ENCODE assay signal across 18 mouse cellular contexts in the genomic region with DNA sequence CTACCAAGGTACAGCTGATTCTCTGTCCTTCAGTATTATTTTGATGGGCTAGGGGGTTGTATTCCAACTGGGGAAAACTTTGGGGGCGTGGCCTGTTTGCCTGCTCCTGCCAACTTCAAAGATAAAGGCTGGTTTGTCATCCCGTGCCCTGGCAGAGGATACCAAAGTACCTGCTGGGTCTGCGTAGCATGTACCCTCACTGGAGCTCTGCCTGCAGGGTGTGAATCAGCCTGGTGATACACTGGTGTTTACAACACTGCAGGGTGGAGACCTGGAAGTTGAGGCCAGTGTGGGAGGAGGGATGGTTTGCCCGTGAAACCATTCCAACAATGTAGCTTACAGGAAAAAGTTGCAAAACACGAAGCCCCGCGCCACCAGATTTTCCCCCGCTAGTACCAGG.
DNase-seq lines count a peak whose midpoint lies in the region; ATAC-seq and TF ChIP-seq lines count a peak whose summit lies in the region.
"Had no signal": no experiment of that assay in that cellular context is flagged by ENCODE, and none has a peak within 500 bp of the region (broad histone marks: within the 10 kb centered on the region; RNA-seq: fewer than 3 reads in every experiment).

No protein-coding gene starts in this region.

- 0 out of 2 replicates have a peak, but pooled peaks have one; percentile 18 for TF ChIP-seq POLR2A in heart, adult 2 months (IDR thresholded peaks at IDR 0.05; ENCODE audit: insufficient read depth, low read depth, low read length)

- peak overlapping the region; percentile 43 for H3K4me2 ChIP-seq in heart, embryonic 11.5 days
- H3K4me2 ChIP-seq: embryonic facial prominence, embryonic 13.5 days; intestine, embryonic 15.5 days; liver, embryonic 13.5 days; neural tube, embryonic 15.5 days; stomach, embryonic 15.5 days had no signal

- peak in 1 of 2 experiments; percentile 51 for DNase-seq in heart, adult 2 months
- no peak for DNase-seq in heart, adult 8-10 months (ENCODE audit: low spot score)
- peak; percentile 31 for DNase-seq in 3134 (ENCODE audit: extremely low read depth, insufficient read length, low spot score)
- no peak for DNase-seq in limb, embryonic 10.5 days (ENCODE audit: low spot score)
- DNase-seq in embryo, embryonic 10 days (ENCODE audit: low spot score) = no peak
- DNase-seq: cerebellum, postnatal 36 days; gastrocnemius, postnatal 36 days; liver, embryonic 13.5 days; lung, postnatal 14 days; spleen, adult 18-20 months; thymus, postnatal 25 days had no signal

- intact Hi-C loops in heart, adult 2 months (cut with DNase I) = loop anchor here (5.0 kb wide), 1 partner anchor 46 kb away; no protein-coding TSS in a partner anchor

- no peak for ATAC-seq in heart, embryonic 11.5 days (replicated peaks; ENCODE audit: insufficient number of reproducible peaks, low FRiP score, low TSS enrichment)
- ATAC-seq in frontal cortex, adult (ENCODE audit: low TSS enrichment) = no peak
- ATAC-seq: intestine, embryonic 15.5 days had no signal

- no peaks in the 10 kb centered on the region for H3K9me3 ChIP-seq in heart, embryonic 11.5 days (replicated peaks; ENCODE audit: control insufficient read depth, low read length)
- no peaks in the 10 kb centered on the region for H3K9me3 ChIP-seq in limb, embryonic 10.5 days (replicated peaks)
- H3K9me3 ChIP-seq: embryonic facial prominence, embryonic 13.5 days; intestine, embryonic 15.5 days; liver, embryonic 13.5 days; neural tube, embryonic 15.5 days; stomach, embryonic 15.5 days had no signal

- no peak for TF ChIP-seq EP300 in heart, adult 2 months (IDR thresholded peaks at IDR 0.05; ENCODE audit: insufficient read depth, low read depth, low read length)

- H3K36me3 ChIP-seq in heart, adult 2 months (ENCODE audit: control insufficient read depth, insufficient read depth, low read length) = no peaks in the 10 kb centered on the region; the same call in 1 of the 2 replicates
- no peaks in the 10 kb centered on the region; the same call in 1 of the 2 replicates for H3K36me3 ChIP-seq in heart, embryonic 11.5 days (ENCODE audit: control insufficient read depth, insufficient read depth, low read length)
- H3K36me3 ChIP-seq in limb, embryonic 10.5 days = no peaks in the 10 kb centered on the region
- H3K36me3 ChIP-seq: embryonic facial prominence, embryonic 13.5 days; intestine, embryonic 15.5 days; liver, embryonic 13.5 days; neural tube, embryonic 15.5 days; stomach, embryonic 15.5 days had no signal

- H3K79me2 ChIP-seq in heart, adult 2 months (replicated peaks; ENCODE audit: control insufficient read depth, insufficient read depth, low read length) = no peaks in the 10 kb centered on the region

- TF ChIP-seq CTCF in heart, adult 2 months (IDR thresholded peaks at IDR 0.05) = no peak

- H3K9ac ChIP-seq in heart, adult 2 months (ENCODE audit: low read depth, low read length) = no peak overlapping the region
- H3K9ac ChIP-seq in heart, embryonic 11.5 days (ENCODE audit: low read depth, low read length) = 0 out of 2 replicates have a peak overlapping the region, but pooled peaks have one; percentile 16
- H3K9ac ChIP-seq: embryonic facial prominence, embryonic 13.5 days; intestine, embryonic 15.5 days; liver, embryonic 13.5 days; neural tube, embryonic 15.5 days; stomach, embryonic 15.5 days had no signal

- no peak overlapping the region for H3K4me3 ChIP-seq in heart, adult 2 months
- no peak overlapping the region for H3K4me3 ChIP-seq in heart, embryonic 11.5 days (ENCODE audit: low read depth, low read length)
- H3K4me3 ChIP-seq in limb, embryonic 10.5 days = no peak overlapping the region
- H3K4me3 ChIP-seq: embryonic facial prominence, embryonic 13.5 days; intestine, embryonic 15.5 days; liver, embryonic 13.5 days; neural tube, embryonic 15.5 days; stomach, embryonic 15.5 days had no signal

- peak overlapping the region; percentile 48 for H3K27ac ChIP-seq in heart, adult 2 months
- H3K27ac ChIP-seq in heart, embryonic 11.5 days (ENCODE audit: low read depth, low read length) = peak overlapping the region; percentile 69; the same call in 1 of the 2 replicates
- 0 out of 2 replicates have a peak overlapping the region, but pooled peaks have one; percentile 5 for H3K27ac ChIP-seq in limb, embryonic 10.5 days
- H3K27ac ChIP-seq: embryonic facial prominence, embryonic 13.5 days; intestine, embryonic 15.5 days; kidney, postnatal 0 days; liver, embryonic 13.5 days; neural tube, embryonic 15.5 days; stomach, embryonic 15.5 days had no signal

- peaks cover 7% of the 10 kb centered on the region for H3K4me1 ChIP-seq in heart, adult 2 months (ENCODE audit: control insufficient read depth, insufficient read depth, low read length)
- peaks cover 51% of the 10 kb centered on the region for H3K4me1 ChIP-seq in heart, embryonic 11.5 days (ENCODE audit: control insufficient read depth, insufficient read depth, low read length)
- H3K4me1 ChIP-seq in limb, embryonic 10.5 days = peaks cover 15% of the 10 kb centered on the region

- 16% methylated on average over 8 of the region's 8 CpGs for WGBS in heart, adult 2 months
- 43% methylated on average over 8 of the region's 8 CpGs for WGBS in heart, embryonic 11.5 days (ENCODE audit: insufficient replicate concordance)
- 65% methylated on average over 8 of the region's 8 CpGs for WGBS in limb, embryonic 10.5 days

- H3K27me3 ChIP-seq in heart, adult 2 months (ENCODE audit: control insufficient read depth, insufficient read depth, low read length) = no peaks in the 10 kb centered on the region
- H3K27me3 ChIP-seq in heart, embryonic 11.5 days (ENCODE audit: control insufficient read depth, insufficient read depth, low read length) = no peaks in the 10 kb centered on the region
- no peaks in the 10 kb centered on the region for H3K27me3 ChIP-seq in limb, embryonic 10.5 days (ENCODE audit: low read depth, poor library complexity, severe bottlenecking)
- H3K27me3 ChIP-seq: embryonic facial prominence, embryonic 13.5 days; intestine, embryonic 15.5 days; neural tube, embryonic 15.5 days; stomach, embryonic 15.5 days had no signal

Comparison
In these comparisons a context has a peak if more than half of its experiments do, and no peak if none do; other contexts are left out.
1. H3K27ac ChIP-seq: peak in every context shown above with its lines; median percentile 69 in heart, embryonic 11.5 days; 48 in heart, adult 2 months; 5 in limb, embryonic 10.5 days.